Mouse (Mus musculus) Patski (cell line): ENCODE measurements at regions not wholly inside any gene's neighbourhood (a gene's known extent, or its start where the extent isn't known, plus 50 kb on each side); places are given as distances from the start of the nearest gene placed in this dataset.

ENCODE experiments used
- ATAC-seq: fragments of 100-300 bp; one replicate; pipeline ENCODE4 v1.8.0; 2021
- CTCF ChIA-PET: fragments of 350-600 bp; sonication (Branson Sonifier 250); formaldehyde crosslinking; loops from one replicate; lab custom pipeline; 2022; ENCODE audit warnings: inconsistent platforms; lab: Charles Lee
- POLR2A ChIA-PET: fragments of 350-600 bp; sonication (Branson Sonifier 250); formaldehyde crosslinking; loops from one replicate; lab custom pipeline; 2022; ENCODE audit warnings: antibody characterized with exemption, inconsistent platforms; lab: Charles Lee
- DNase-seq: peaks from one replicate; pipeline ENCODE4 v3.0.0-alpha.2; 2011; ENCODE audit warnings: low read depth, low spot score
- H3K27me3 ChIP-seq: fragments of 371-371 bp; one replicate; pipeline ENCODE4 v1.5.1; 2021
- CTCF ChIP-seq: fragments of 100-300 bp; IDR thresholded peaks from one replicate; pipeline ENCODE4 v1.5.1; 2021
- in situ Hi-C: fragments of 300-500 bp; cut with MboI; formaldehyde crosslinking; loops from 3 replicates; pipeline ENCODE4 v1.11.1; 2018; ENCODE audit warnings: low pct_unique_long_range_greater_than_20kb, mixed read lengths

GRCm38 (mm10) chr15:13302672-13303071, 129.2 kb upstream of the Cdh6 start:
- DNase-seq (no peak), ATAC-seq (no peak)
- H3K27me3 ChIP-seq, result no peaks in the 10 kb centered on the region
- in situ Hi-C loops, result no loop called here
- POLR2A ChIA-PET, result no interaction called here
- TF ChIP-seq CTCF, result no peak
- CTCF ChIA-PET, result interaction anchor here (0.9 kb wide), 1 partner anchor 14 kb away, joined by 3 read pairs; no protein-coding TSS in a partner anchor

GRCm38 (mm10) chr15:13296967-13297366, 123.5 kb upstream of the Cdh6 start:
- DNase-seq, result no peak
- ChIA-PET CTCF (no interaction called here), POLR2A (no interaction called here)
- TF ChIP-seq CTCF, result no peak
- no peak for ATAC-seq
- in situ Hi-C loops, result no loop called here
- H3K27me3 ChIP-seq, result no peaks in the 10 kb centered on the region

- in situ Hi-C loops, result no loop called here
- CTCF ChIA-PET, result interaction anchor here (1.5 kb wide), 1 partner anchor 14 kb away, joined by 3 read pairs; no protein-coding TSS in a partner anchor
- ATAC-seq (no peak), DNase-seq (no peak)
- POLR2A ChIA-PET, result interaction anchor here (1.0 kb wide), 1 partner anchor 11 kb away, joined by 3 read pairs; no protein-coding TSS in a partner anchor
- TF ChIP-seq CTCF, result no peak
- H3K27me3 ChIP-seq, result no peaks in the 10 kb centered on the region
Observed at GRCm38 (mm10) chr15:13289064-13289463, 115.6 kb upstream of the Cdh6 start.

DNA sequence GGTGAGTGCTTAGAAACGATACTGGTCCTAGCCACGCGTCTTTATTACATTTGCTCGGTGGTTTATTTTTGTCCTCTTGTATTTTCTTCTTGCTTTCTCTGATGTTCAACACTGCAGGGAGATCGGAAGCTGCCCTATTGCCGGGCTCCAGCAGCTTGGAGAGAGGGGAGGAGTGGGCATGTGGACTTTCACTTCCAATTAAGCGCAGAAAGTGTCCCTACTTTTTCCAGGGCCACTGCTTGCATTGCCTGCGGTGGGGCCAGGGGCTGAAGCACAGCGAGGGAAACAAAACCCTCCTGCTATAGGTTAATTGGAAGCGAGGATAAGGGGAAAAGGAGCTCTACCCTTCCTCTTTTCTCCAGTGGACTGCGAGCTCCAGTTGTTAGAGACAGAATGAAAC, 114.4 kb upstream of the Cdh6 start:
- no peak for DNase-seq
- CTCF ChIA-PET, result no interaction called here
- POLR2A ChIA-PET, result no interaction called here
- no peak for ATAC-seq
- TF ChIP-seq CTCF, result no peak
- in situ Hi-C loops, result no loop called here
- H3K27me3 ChIP-seq, result no peaks in the 10 kb centered on the region

DNA sequence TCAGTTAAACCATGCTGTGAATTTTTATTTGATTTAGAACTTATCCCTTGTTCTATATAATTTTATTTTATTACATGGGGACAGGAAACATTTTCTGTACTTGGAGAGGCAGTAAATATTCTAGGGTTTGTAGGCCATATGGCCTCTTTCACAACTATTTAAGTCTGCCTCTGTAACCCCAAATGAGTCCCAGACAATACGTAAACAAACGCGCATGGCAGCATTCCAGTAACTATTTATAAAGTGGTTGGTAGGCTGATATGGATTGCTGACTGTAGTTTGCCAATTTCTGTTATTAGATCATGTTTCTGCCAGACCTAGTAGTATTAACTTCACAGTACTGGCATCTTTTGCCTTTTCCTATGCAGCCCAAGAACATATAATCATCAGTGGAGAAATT, 111.9 kb upstream of the Cdh6 start:
- DNase-seq (no peak), ATAC-seq (no peak)
- in situ Hi-C loops, result no loop called here
- TF ChIP-seq CTCF, result no peak
- ChIA-PET CTCF (no interaction called here), POLR2A (no interaction called here)
- no peaks in the 10 kb centered on the region for H3K27me3 ChIP-seq

DNA sequence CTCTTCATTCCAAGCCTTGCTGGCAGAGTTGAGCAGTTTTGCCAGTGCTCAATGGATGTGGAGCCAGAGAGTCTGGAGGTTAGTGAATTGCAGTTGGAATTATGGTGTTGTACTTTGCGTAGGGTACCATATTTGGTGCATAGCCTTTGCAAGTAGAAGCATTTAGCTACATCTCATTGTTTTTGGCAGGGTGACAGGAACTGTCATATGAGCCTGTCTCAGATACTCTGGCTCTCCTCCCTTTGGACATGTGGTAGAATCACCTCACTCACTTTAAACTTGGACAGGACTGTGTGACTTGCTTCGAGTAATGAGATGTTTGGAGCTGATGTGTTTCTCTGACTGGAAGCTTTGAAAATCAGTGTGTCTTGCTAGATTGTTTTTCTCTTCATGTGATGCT, 110.7 kb upstream of the Cdh6 start:
- DNase-seq, result no peak
- no peaks in the 10 kb centered on the region for H3K27me3 ChIP-seq
- no peak for ATAC-seq
- in situ Hi-C loops, result no loop called here
- ChIA-PET CTCF (interaction anchor here (0.7 kb wide), 1 partner anchor 126 kb away, joined by 3 read pairs; no protein-coding TSS in a partner anchor), POLR2A (interaction anchor here (0.5 kb wide), 1 partner anchor 113 kb away, joined by 3 read pairs; no protein-coding TSS in a partner anchor)
- no peak for TF ChIP-seq CTCF

GRCm38 (mm10) chr15:13283106-13283505, 109.6 kb upstream of the Cdh6 start:
- DNase-seq, result no peak
- in situ Hi-C loops, result no loop called here
- H3K27me3 ChIP-seq, result no peaks in the 10 kb centered on the region
- ChIA-PET POLR2A (no interaction called here), CTCF (interaction anchor here (1.7 kb wide), 1 partner anchor 9 kb away, joined by 4 read pairs; no protein-coding TSS in a partner anchor)
- TF ChIP-seq CTCF, result no peak
- no peak for ATAC-seq

GRCm38 (mm10) chr15:13276909-13277235, 103.4 kb upstream of the Cdh6 start:
- TF ChIP-seq CTCF, result no peak
- in situ Hi-C loops, result no loop called here
- no peak for ATAC-seq
- no peaks in the 10 kb centered on the region for H3K27me3 ChIP-seq
- POLR2A ChIA-PET, result interaction anchor here (1.7 kb wide), 1 partner anchor 32 kb away, joined by 5 read pairs; no protein-coding TSS in a partner anchor
- CTCF ChIA-PET, result interaction anchor here (1.2 kb wide), 1 partner anchor 15 kb away, joined by 3 read pairs; no protein-coding TSS in a partner anchor
- no peak for DNase-seq

GRCm38 (mm10) chr15:13276225-13276908, 102.9 kb upstream of the Cdh6 start:
- no peak for DNase-seq
- H3K27me3 ChIP-seq, result no peaks in the 10 kb centered on the region
- TF ChIP-seq CTCF, result no peak
- no peak for ATAC-seq
- in situ Hi-C loops, result no loop called here
- ChIA-PET POLR2A (interaction anchor here (1.7 kb wide), 1 partner anchor 32 kb away, joined by 5 read pairs; no protein-coding TSS in a partner anchor), CTCF (interaction anchor here (1.2 to 1.3 kb wide), 4 partner anchors 14 to 95 kb away, joined by 3 to 5 read pairs (median 3); no protein-coding TSS in a partner anchor)

DNA sequence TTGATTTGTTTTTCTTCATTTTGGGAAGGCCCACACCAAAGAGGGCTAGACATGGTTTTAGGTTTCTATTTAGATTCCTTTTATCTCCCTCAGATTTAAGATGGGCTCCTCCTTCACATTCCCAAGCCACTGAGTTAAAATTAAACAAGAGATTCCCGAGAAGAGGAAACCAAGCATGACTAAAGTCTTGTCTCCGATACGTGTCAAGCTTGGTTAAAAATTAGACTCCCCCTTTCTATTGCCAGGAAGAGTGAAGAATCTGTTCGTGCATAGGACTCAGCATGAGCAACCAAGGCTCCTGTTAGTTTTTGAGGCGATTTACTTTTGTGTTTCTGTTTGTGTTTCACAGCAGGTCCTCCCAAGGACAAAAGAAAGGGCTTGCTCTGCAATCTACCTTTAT, 101.9 kb upstream of the Cdh6 start:
- POLR2A ChIA-PET, result interaction anchor here (1.7 kb wide), 1 partner anchor 31 kb away, joined by 5 read pairs; no protein-coding TSS in a partner anchor
- CTCF ChIA-PET, result interaction anchor here (1.2 to 1.3 kb wide), 3 partner anchors 21 to 96 kb away, joined by 3 to 5 read pairs (median 3); no protein-coding TSS in a partner anchor
- ATAC-seq (peak; percentile 83), DNase-seq (peak; percentile 80)
- no peak for TF ChIP-seq CTCF
- H3K27me3 ChIP-seq, result no peaks in the 10 kb centered on the region
- in situ Hi-C loops, result no loop called here
